Mouse (Mus musculus) gastrocnemius, postnatal 36 days (tissue): ENCODE data around the gene Plk5. TPM values are rescaled to one million over a fixed set of nuclear protein-coding genes. Genes with fewer than 3 reads are reported as not detected.

Experiments
- DNase-seq, 2 experiments: peaks; one replicate each; pipeline ENCODE4 v3.0.0; 2022
- intact Hi-C: fragments of 180-260 bp; cut with DNase I; formaldehyde crosslinking; loops from one replicate; pipeline ENCODE4 v1.15.1; 2025
- long read RNA-seq, 2 experiments: library from polyadenylated mRNA; stranded (forward); transcript quantifications; one replicate each; pipeline ENCODE4 v2.0.0; 2021
- total RNA-seq, 2 experiments: library from RNA; stranded (reverse); gene quantifications; 2 replicates each; pipeline ENCODE4 v1.2.3; 2021

The Plk5 gene
- total RNA-seq = under 1 TPM; 0.15 to 0.20 TPM
- long read RNA-seq, experiment 1 = 0 reads
- long read RNA-seq, experiment 2 = 0 reads

DNA sequence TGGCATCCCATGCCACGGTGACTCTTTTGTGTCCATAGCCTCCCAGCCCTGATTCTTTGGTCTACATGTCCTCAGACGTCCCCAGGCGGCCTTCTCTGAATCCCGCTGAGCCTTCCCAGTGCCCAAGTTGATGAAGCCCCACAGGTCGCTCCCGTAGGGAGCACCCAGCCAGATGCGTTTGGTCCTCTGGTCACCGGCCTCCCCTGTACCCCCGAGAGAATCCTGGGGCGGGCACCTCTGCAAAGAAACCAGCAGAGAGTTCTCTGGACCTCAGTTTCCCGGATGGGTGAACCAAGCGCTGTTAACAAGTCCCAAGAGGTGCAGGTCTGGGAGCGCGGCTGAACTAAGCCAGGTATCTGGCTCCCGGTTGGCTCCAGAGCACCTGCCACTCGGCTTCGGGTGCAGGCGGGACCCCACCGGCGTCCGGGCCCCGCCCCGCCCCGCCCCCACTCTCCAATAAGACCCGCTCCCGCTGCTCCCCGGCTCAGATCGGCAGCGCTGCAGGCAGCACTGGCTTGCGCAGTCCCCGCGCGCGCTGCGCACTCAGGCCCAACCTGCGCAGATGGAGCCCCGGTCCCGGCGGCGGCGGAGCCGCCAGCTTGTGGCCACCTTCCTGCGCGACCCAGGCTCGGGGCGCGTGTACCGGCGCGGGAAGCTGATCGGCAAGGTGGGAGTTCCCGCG is at the start of gene Plk5:
TSS of gene Plk5 (plus strand) at position 459 of the 682 bp plus-strand sequence.
- DNase-seq = no peak
- intact Hi-C loops = no loop called here

DNA sequence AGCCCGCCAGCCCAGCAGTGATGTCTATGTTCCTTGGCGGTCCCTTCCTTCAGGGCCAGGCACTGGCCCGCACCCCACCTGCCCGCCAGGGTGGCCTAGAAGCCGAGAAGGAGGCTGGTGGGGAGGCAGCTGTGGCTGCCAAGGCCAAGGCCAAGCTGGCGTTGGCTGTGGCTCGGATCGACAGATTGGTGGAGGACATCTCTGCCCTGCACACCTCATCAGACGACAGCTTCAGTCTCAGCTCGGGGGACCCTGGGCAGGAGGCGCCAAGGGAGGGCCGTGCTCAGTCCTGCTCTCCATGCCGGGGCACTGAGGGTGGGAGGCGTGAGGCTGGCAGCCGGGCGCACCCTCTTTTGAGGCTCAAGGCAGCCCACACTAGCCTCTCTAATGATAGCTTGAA is 44.7 kb upstream of the Plk5 start:
- intact Hi-C loops = no loop called here
- no peak for DNase-seq

DNA sequence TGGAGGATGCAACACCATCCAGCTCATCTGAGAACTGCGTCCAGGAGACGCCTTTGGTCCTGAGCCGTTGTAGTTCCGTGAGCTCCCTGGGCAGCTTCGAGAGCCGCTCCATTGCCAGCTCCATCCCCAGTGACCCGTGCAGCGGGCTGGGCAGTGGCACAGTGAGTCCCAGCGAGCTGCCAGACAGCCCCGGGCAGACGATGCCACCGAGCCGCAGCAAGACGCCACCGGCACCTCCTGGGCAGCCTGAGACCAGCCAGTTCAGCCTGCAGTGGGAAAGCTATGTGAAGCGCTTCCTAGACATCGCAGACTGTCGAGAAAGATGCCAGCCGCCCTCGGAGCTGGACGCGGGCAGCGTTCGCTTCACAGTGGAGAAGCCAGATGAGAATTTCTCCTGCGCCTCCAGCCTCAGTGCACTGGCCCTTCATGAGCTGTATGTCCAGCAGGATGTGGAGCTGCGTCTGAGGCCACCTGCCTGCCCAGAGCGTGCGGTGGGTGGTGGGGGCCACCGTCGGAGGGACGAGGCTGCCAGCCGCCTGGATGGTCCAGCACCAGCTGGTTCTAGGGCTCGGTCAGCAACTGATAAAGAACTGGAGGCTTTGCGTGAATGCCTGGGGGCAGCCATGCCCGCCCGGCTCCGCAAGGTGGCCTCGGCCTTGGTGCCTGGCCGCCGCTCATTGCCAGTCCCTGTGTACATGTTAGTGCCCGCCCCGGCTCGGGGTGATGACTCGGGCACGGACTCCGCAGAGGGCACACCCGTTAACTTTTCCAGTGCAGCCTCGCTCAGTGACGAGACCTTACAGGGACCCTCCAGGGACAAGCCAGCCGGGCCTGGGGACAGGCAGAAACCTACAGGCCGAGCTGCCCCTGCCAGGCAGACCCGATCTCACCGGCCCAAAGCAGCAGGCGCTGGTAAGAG is 43.4 kb upstream of the Plk5 start:
- intact Hi-C loops = no loop called here
- no peak for DNase-seq

DNA sequence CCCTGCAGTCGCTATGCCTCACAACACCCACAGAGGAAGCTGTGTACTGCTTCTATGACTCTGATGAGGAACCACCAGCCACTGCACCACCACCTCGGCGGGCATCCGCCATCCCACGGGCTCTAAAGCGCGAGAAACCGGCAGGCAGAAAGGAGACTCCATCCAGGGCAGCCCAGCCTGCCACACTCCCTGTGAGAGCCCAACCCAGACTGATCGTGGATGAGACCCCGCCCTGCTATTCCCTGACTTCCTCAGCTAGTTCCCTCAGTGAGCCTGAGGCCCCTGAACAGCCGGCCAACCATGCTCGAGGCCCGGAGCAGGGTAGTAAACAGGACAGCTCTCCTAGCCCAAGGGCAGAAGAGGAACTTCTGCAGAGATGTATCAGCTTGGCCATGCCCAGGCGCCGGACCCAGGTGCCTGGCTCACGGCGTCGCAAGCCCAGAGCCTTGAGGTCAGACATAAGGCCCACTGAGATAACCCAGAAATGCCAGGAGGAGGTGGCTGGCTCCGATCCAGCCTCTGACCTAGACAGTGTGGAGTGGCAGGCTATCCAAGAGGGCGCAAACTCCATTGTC is 42.5 kb upstream of the Plk5 start:
- intact Hi-C loops = no loop called here
- no peak for DNase-seq

DNA sequence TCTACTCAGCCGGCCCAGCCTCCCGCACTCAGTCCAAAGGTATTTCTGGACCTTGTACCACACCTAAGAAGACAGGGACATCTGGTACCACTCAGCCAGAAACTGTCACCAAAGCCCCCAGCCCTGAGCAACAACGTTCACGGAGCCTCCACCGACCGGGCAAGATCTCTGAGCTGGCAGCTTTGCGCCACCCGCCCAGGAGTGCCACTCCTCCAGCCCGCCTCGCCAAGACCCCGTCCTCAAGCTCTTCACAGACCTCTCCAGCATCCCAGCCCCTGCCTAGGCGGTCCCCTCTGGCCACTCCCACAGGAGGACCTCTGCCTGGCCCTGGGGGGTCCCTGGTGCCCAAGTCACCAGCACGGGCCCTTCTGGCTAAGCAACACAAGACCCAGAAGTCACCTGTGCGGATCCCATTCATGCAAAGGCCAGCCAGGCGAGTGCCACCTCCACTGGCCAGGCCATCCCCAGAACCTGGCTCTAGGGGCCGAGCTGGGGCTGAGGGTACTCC is 41.7 kb upstream of the Plk5 start:
- intact Hi-C loops = no loop called here
- DNase-seq = no peak

DNA sequence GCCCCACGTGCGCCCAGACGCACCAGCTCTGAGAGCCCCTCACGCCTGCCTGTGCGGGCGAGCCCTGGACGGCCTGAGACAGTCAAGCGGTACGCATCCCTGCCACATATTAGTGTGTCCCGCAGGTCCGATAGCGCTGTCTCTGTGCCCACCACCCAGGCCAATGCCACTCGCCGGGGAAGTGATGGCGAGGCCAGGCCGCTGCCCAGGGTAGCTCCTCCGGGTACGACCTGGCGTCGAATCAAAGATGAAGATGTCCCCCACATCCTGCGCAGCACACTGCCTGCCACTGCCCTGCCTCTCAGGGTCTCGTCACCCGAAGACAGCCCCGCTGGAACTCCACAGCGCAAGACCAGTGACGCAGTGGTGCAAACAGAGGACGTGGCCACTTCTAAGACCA is 40.9 kb upstream of the Plk5 start:
- DNase-seq = no peak
- intact Hi-C loops = no loop called here

DNA sequence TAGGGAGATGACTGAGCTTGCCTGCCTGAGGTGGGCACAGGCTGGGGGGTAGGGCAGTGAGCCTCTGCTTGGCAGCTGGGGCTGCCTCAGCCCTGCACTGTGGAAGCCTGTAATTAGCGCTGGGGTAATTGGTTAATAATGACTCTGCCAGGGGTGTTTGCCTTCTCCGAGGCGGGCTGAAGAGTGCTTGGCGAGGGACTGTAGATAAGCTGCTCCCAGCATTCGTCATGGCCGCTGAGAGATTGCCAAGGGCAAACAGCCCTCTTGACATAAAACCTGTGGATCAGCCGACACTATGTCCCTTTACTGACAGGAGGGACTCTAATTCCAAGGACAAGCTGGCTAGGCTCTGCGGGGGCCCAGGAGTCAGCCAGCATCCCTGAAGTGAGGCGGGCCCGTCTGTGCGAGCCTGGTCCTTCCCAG is 39.9 kb upstream of the Plk5 start:
- DNase-seq = no peak
- intact Hi-C loops = no loop called here

DNA sequence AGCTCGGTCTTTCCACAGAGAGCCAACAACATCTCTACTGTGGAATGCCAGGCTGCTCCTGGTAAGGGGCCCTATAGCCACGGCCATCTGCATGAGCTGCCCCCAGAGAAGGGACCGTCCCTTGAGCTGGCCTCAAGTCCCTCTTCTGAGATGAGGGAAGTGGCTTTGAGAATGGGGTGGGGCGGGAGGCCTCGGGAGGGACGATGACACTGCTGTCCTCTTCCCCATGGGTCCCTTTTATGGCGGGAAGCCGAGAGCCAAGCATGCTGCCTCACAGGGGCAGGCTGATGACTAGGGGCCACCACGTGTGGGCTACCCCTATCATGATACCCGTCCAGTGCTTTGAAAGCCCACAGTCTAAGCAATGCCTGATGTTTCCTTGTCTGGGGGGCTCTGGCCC is 39.2 kb upstream of the Plk5 start:
- intact Hi-C loops = no loop called here
- DNase-seq = no peak

DNA sequence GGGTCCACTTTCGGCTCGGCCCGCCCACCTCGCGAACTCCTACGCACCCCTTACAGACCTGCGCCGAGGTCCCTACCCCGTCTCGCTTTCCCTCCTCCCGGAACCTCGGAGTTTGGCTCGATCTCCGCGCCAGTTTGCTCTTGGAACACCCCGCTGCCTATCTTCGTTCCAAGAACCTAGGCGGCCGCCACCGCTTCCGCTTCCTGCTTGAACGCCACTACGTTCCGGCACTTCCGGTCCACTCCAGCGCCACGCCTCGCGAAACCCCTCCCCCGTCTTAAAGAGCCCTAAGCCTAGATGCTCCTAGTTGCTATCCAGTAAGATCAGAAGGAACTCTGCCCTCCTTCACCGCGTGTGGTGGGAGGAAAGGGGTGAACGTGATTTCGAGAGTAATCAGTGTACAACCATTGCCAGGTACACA is 35.9 kb upstream of the Plk5 start, which contains the start of gene 2310011J03Rik:
TSS of gene 2310011J03Rik (minus strand) at position 198 of the 421 bp plus-strand sequence.
- DNase-seq = peak; percentile 86 to 93
- intact Hi-C loops = no loop called here

DNA sequence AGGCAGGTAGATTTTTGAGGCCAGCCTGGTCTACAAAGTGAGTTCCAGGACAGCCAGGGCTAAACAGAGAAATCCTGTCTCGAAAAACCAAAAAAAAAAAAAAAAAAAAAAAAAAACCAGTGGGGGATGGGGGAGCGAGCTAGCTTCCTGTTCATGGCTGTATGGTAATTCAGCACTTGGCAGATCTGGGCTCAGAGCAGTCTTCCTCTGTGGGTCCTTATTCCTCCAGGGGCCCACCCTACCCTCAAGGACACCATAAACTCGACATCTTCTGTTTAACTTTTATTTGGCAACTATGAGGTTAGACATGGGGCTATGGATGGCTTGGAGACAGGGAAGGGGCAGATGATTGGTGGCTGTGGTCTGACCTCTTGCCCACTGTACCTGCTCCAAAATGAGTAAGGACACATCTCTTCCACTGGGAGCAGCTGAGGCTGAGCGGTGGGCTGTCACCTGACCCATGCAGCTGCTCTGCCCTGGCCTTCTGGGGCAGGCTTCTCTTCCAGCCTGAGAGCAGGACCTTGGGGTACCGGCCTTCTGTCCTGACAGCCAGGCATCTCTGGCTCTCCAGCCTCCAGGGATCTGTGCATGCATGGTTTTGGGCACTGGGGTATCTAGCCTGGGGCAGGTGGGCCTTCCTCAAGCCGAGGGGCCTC is 35.1 kb upstream of the Plk5 start:
- no peak for DNase-seq
- intact Hi-C loops = no loop called here

DNA sequence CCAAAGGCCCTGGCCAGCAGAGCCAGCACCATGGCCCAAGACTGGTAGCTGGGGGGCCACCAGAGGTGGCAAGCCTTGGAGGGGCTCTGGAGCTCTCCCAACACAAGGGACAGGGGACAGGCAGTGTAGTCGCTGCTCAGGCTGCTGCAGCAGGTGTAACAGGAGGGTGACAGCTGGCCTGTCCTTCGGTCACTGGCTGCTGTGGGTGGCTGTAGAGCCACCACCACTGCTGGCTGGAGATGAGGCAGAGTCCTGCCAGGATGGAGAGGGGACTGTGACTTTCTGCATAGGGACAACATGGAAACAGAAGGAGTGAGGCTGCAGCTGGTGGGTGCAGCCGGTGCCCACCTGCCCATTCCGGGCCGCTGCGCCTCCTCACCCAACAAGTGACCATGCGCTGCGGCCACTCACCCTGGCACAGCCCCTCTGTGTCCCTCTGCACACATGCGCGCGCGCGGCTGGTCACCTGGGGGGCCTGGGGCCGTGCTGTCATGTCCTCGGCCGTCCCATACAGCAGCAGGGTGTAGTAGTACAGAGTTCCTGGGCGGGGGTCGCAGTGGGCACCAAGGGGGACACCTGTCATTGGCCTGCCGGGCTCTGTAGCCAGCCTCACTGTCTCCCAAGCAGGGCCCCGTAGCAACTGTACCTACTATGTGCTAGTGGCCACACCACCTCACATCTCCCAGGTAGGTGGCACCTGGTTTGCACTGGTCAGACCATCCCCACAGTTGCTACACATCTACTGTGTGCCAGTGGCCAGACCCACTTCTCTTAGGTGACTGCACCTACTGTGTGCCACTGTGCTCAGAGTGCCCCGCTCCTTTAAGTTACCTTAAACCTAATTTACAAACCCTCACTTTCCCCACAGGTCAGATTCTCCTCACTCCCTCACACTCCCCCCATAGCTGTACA is 34.3 kb upstream of the Plk5 start:
- intact Hi-C loops = no loop called here

DNA sequence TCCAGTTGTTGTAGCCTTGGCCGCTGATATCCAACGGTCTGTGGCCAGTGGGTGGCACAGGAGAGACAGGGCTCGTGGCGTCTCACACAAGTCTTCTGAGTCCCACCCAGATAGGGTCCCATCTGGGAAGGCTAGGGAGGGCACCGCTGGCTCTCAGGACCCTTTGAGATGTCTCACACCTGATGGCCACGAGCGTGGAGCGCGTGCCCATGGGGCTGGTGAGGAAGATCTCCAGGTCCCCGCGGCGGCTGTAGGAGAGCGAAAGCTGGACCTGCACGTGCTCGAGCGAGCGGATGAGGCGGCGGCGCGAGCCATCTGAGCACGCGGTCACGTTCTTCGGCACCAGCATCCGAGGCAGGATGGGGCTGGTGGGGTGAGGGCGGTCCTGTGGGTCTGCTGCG is 33.4 kb upstream of the Plk5 start:
- no peak for DNase-seq
- intact Hi-C loops = no loop called here

More for the DNA sequence above, 34.3 kb upstream of the Plk5 start:
- no peak for DNase-seq

DNA sequence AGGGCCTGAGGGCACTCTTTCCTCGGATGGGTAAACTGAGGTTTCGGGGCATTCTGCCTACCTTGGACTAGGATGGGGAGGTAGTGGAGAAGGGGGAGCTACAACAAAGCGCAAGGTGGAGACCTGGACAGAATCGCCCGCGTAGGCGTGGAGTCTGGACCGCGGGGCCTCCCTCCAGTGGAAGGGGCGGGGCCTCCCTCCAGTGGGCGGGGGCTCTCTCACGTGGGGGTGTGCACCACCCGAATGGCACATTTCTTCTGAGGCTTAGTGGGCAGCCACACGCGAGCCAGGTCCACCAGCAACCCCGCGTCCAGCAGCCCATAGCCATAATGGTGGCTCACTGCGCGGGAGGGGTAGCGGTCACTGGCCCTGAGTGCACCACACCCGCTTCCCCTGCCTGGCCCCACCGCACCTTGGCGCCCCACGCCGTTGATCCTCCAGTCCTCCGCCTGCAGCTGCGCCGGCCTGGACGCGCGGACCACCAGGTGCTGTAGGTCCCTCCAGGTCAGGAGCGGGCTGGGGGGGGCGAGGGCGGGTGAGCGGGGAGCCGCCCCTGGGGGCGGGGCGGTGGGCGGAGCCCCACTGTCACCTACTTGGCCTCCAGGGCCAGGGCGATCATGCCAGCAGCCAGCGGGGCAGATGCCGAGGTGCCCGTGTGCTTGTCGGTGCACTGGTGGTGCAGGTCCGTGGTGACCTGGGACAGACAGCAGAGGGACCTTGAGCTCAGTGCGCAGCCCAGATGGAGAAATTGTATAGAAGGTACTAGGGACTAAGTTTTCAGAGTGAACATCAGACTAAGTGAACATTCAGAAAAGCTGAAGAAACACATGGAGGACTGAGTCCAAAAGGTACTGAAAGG is 32.8 kb upstream of the Plk5 start:
- intact Hi-C loops = no loop called here

DNA sequence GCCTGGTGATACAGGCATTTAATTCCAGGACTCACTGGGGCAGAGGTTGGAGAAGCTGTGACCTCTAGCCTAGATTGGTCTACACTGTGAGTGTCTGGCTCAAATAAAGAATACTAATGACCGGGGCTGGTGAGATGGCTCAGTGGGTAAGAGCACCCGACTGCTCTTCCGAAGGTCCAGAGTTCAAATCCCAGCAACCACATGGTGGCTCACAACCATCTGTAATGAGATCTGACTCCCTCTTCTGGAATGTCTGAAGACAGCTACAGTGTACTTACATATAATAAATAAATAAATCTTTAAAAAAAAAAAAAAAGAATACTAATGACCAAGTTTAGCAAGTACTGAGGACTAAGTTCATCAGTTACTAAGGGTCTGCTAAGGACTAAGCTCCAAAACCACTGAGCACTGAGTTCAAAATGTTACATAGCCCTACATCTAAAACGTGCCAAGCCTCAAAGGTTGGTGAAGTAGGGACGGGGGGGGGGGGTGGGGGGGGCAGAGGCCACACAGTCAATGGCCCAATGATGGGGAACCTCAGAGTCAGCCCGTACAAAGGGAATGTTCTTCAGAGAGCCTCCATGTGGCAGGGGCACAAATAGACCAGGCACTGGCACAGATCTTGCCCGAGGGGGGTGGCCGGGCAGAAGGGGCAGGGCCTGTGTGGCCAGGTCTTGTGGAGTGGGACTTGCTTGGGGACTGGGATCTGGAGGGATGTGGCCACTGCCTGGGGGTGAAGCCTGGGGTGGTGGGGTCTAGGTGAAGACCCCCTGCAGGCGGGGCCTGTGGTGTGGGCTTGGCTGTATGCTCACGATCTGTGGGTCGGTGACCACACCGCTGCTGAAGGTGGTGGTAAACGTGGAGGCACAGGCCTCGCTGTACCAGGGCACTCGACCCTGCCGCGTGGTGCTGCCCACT is 31.9 kb upstream of the Plk5 start:
- intact Hi-C loops = no loop called here
- DNase-seq = no peak

More for the DNA sequence above, 32.8 kb upstream of the Plk5 start:
- peak; percentile 60 to 64 for DNase-seq

DNA sequence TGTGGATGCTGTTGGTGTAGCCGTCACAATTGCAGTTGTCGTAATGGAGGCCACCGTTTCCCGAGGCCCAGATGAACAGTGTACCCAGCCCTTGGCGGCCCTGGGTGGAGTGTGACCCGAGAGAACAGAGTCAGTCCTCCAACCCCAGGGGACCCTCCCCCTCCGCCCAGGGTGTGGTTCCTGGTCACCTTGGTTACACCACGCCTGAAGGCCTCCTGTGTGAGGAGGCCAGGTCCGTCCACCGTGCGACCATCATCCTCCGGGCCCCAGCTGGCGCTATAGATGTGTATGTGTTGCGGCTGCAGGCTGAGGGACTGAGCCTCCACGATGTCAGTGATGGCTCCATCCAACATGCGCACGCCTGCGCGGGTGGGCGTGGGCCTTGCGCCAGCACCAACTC is 31.2 kb upstream of the Plk5 start:
- no peak for DNase-seq
- intact Hi-C loops = no loop called here

DNA sequence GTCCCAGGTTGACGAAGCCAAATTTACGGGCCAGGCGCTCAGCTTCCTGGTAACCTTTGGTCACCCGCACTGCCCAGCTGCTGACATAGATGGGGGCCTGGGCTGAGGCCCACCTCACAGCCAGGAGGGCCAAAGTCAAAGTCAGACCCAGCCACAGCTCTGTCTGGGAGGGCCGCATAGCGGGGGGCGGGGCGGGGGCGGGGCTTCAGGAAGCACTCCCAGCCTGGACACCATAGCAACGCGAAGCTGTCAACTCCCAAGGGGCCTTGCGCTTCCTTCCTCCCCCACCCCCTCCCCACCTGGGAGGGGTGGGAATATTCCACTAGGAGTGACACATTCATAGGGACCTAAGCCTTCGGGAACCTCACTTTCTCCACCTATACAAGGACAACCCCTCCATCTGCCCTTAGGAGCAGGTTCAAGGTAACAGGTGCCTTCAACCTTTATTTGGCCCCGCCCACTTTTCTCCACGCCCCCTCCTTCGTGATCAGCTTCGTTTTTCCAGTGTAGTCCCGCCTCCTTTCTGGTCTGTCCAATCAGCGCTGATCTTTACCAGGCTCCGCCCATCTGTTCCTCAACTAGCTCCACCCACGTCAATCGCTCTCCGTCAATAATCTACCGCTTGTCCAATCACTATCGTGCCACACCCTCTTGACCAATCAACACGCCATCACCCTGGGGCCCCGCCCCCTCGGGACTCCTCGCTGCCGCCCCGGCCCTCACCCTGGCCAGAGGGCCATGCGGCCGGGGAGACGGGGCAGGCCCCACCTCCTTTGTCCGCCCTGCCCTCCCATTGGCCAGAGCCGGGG is 26.8 kb upstream of the Plk5 start, which contains the start of the genes Pcsk4 and Reep6:
TSS of gene Pcsk4 (minus strand) at position 226 of the 809 bp plus-strand sequence.
TSS of gene Reep6 (plus strand) at position 681 of the 809 bp plus-strand sequence.
- intact Hi-C loops = loop anchor here (1.0 kb wide), 1 partner anchor 38 kb away; no protein-coding TSS in a partner anchor
- DNase-seq = peak; percentile 90 to 94
